Mouse (Mus musculus) liver, embryonic 14.5 days (tissue): ENCODE data around the gene Fbxo10. TPM values are rescaled to one million over a fixed set of nuclear protein-coding genes. Genes with fewer than 3 reads are reported as not detected.

Experiments
- ATAC-seq: fragments of 200-750 bp; cut with Nextera tagmentation; 2 replicates; pipeline ENCODE4 v1.8.0; 2017; ENCODE audit warnings: moderate number of reproducible peaks, mild to moderate bottlenecking, moderate library complexity; ENCODE audit not compliant: insufficient read depth
- DNase-seq, 3 experiments: peaks; one replicate each; pipeline ENCODE4 v3.0.0-alpha.2; 2012 to 2013; ENCODE audit warnings: low read depth in 3 of 3, low spot score in 3 of 3
- H3K27ac ChIP-seq: fragments of 300-500 bp; sonication (generic); 2 replicates; pipeline ENCODE4 v1.5.1; 2014; ENCODE audit warnings: moderate library complexity, mild to moderate bottlenecking, control low read depth, inconsistent platforms
- H3K27me3 ChIP-seq: fragments of 300-500 bp; sonication (generic); 2 replicates; pipeline ENCODE4 v1.6.1; 2014; ENCODE audit warnings: mild to moderate bottlenecking, low read length, moderate library complexity; ENCODE audit not compliant: control insufficient read depth, insufficient read depth
- H3K36me3 ChIP-seq: fragments of 300-500 bp; sonication (generic); replicated peaks from 2 replicates; pipeline ENCODE4 v1.6.1; 2014; ENCODE audit warnings: low read depth; ENCODE audit not compliant: control insufficient read depth, insufficient read depth
- H3K4me1 ChIP-seq, 2 experiments: fragments of 200-500 bp in 1 of 2; fragments of 300-500 bp in 1 of 2; sonication (generic) in 1 of 2; replicated peaks; 2 replicates each; pipeline ENCODE4 v1.6.1; 2012 to 2014; ENCODE audit warnings: antibody characterized with exemption in 1 of 2, inconsistent platforms in 1 of 2, low read length in 1 of 2; ENCODE audit not compliant: control insufficient read depth in 2 of 2, insufficient read depth in 2 of 2
- H3K4me2 ChIP-seq: fragments of 300-500 bp; sonication (generic); 2 replicates; pipeline ENCODE4 v1.6.1; 2014; ENCODE audit warnings: low read depth, mild to moderate bottlenecking, control low read depth, moderate library complexity
- H3K4me3 ChIP-seq, 2 experiments: fragments of 200-500 bp in 1 of 2; fragments of 300-500 bp in 1 of 2; sonication (generic) in 1 of 2; 2 replicates each; pipeline ENCODE4 v1.5.1; 2012 to 2014; ENCODE audit warnings: low read depth in 2 of 2, low read length in 2 of 2, mild to moderate bottlenecking in 2 of 2, control low read depth in 1 of 2, inconsistent platforms in 1 of 2, moderate library complexity in 1 of 2; ENCODE audit not compliant: insufficient read depth in 1 of 2
- H3K9ac ChIP-seq: fragments of 300-500 bp; sonication (generic); replicated peaks from 2 replicates; pipeline ENCODE4 v1.6.1; 2014; ENCODE audit warnings: mild to moderate bottlenecking, control low read depth, moderate library complexity
- H3K9me3 ChIP-seq: fragments of 300-500 bp; sonication (generic); 2 replicates; pipeline ENCODE4 v1.6.1; 2016; ENCODE audit warnings: low read length, mixed read lengths; ENCODE audit not compliant: control insufficient read depth
- CTCF ChIP-seq: IDR thresholded peaks from 2 replicates; pipeline ENCODE4 v1.5.1; 2016; ENCODE audit warnings: antibody characterized with exemption, low read depth, control low read depth
- EP300 ChIP-seq: IDR thresholded peaks from 2 replicates; pipeline ENCODE4 v1.6.1; 2016; ENCODE audit warnings: antibody characterized with exemption, low read depth
- WGBS: fragments of 180-500 bp; shearing (Covaris S2); extraction: QIAGEN DNeasy Blood & Tissue Kit; methylation state at CpG from one replicate; pipeline ENCODE4 v1.1.7; 2014; ENCODE audit not compliant: insufficient replicate concordance; 5-methylcytosine and 5-hydroxymethylcytosine counted together
- polyA plus RNA-seq, 2 experiments: library from polyadenylated mRNA; depleted of rRNA in 1 of 2; stranded (reverse) in 1 of 2; unstranded in 1 of 2; fragments of >200 nt; fragmentation: Nextera tagmentation in 1 of 2; extraction: Ambion mirVana in 1 of 2; gene quantifications; 2 replicates each; pipeline versions ENCODE4 v1.2.1 to v1.2.3; 2012 to 2014

The Fbxo10 gene
- 3.5 and 4.3 TPM in 2 replicates for polyA plus RNA-seq (2012; rRNA removed)
- 2.4 and 3.4 TPM in 2 replicates for polyA plus RNA-seq (2014; fragmentation: Nextera tagmentation; extraction: Ambion mirVana)

GRCm38 (mm10) chr4:45084021-45084894, at the start of gene Fbxo10:
Fbxo10 (minus strand) TSS chr4:45084604.
- DNase-seq (peak; percentile 86 to 87 (median 87)), ATAC-seq (peak; percentile 95)
- Histone ChIP-seq H3K4me3 (peak within 1 kb of the TSS; percentile 68 to 84), H3K27ac (peak within 1 kb of the TSS; percentile 46), H3K36me3 (no peaks in the 10 kb centered on the region), H3K27me3 (no peaks in the 10 kb centered on the region), H3K4me2 (peak within 1 kb of the TSS; percentile 96), H3K4me1 (peaks cover 12 to 42% of the 10 kb centered on the region in 2 experiments), H3K9me3 (no peaks in the 10 kb centered on the region), H3K9ac (peak within 1 kb of the TSS; percentile 88)
- TF ChIP-seq EP300 (no peak), CTCF (no peak)
- under 1% methylated on average over 77 of the region's 77 CpGs for WGBS

DNA sequence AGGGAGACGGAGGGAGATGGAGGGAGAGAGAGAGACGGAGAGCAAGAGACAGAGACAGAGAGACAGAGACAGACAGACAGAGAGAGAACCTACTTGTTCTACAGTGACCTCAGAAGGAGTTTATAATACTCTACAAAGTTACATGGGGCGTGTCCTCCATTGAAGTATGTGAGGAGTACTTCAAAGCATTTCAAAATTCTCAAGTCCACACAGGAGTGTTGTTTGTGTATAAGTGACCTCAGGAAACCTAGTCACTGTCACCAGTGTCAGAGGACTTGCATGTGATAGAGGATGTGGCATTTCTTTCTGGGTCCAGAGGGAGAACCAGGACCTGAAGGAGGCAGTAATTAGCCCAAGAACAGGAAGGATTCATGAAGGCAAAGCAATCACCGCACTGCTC, 46.6 kb upstream of the Fbxo10 start:
- Histone ChIP-seq H3K36me3 (no peaks in the 10 kb centered on the region), H3K4me3 (no peak overlapping the region), H3K4me2 (no peak overlapping the region), H3K9ac (no peak overlapping the region), H3K9me3 (no peaks in the 10 kb centered on the region), H3K27me3 (no peaks in the 10 kb centered on the region), H3K4me1 (no peaks in the 10 kb centered on the region), H3K27ac (no peak overlapping the region)
- 46% methylated on average over 4 of the region's 4 CpGs for WGBS
- ATAC-seq (no peak), DNase-seq (no peak)
- no peak for TF ChIP-seq EP300
- TF ChIP-seq CTCF, result no peak

DNA sequence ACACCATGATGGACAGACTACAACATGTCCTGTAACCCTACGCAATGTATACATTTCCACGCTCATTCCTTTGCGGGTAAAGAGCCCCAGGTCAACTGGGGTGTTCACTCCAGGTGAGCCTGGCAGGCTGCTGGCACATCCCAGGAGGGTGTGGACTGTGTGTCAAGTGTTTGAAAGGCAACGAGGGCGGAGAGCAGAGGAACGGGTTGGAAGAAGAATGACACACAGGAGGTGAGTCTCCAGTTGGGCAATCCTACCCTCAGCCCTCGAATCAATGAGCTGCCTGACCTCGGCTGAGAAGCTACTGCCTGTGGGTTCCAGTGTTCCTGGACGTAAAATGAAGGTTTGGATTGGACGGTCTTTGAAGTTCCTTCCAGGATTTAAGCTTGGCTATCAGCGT, 36.9 kb upstream of the Fbxo10 start:
- no peak overlapping the region for H3K4me2 ChIP-seq
- H3K27ac ChIP-seq, result no peak overlapping the region
- no peaks in the 10 kb centered on the region for H3K36me3 ChIP-seq
- DNase-seq (no peak), ATAC-seq (no peak)
- no peak for TF ChIP-seq CTCF
- TF ChIP-seq EP300, result no peak
- no peak overlapping the region for H3K4me3 ChIP-seq
- no peak overlapping the region for H3K9ac ChIP-seq
- no peaks in the 10 kb centered on the region for H3K27me3 ChIP-seq
- 68% methylated on average over 11 of the region's 11 CpGs for WGBS
- no peaks in the 10 kb centered on the region for H3K4me1 ChIP-seq
- no peaks in the 10 kb centered on the region for H3K9me3 ChIP-seq

DNA sequence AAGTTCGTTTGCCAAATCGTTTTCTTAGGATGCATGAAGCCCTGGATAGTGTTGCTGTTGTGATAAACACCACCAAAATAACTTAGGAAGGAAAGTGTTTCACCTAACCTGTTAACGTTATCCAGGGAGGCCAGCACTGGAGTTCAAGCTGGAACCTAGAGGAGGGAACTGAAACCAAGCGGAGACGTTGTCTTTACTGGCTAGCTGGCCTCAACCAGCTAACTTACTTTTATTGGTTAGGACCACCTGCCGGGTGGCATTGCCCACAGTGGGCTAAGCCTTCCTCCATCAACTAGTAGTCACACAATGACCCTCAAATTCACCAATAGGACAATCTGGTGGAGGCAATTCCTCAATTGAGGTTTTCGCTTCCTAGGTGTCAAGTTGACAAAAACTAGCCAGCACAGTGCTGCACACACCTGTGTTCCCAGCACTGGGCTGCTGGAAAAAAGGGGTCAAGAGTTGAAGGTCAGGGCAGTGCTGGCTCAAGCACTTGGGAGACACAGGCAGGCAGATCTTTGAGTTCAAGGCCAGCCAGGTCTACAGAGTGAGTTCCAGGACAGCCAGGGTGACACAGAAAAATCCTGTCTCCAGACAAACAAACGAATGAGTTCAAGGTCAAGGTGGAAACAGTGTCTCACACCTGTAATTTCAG, 24.2 kb upstream of the Fbxo10 start:
- ATAC-seq, result no peak
- no peaks in the 10 kb centered on the region for H3K9me3 ChIP-seq
- 58% methylated on average over 8 of the region's 8 CpGs for WGBS
- TF ChIP-seq CTCF, result no peak
- no peak for TF ChIP-seq EP300
- H3K4me1 ChIP-seq, result peaks cover 2 to 7% of the 10 kb centered on the region in 2 experiments; a peak in 2 of 4 replicates
- H3K36me3 ChIP-seq, result peaks cover 4% of the 10 kb centered on the region
- peak overlapping the region in 1 of 2 experiments; percentile 79; a peak in 2 of 4 replicates for H3K4me3 ChIP-seq
- H3K27me3 ChIP-seq, result no peaks in the 10 kb centered on the region
- H3K9ac ChIP-seq, result no peak overlapping the region; the same call in 1 of the 2 replicates
- H3K4me2 ChIP-seq, result peak overlapping the region; percentile 76
- DNase-seq, result no peak
- H3K27ac ChIP-seq, result no peak overlapping the region
